Mouse (Mus musculus): ENCODE data around the gene Draxin. TPM values are rescaled to one million over a fixed set of nuclear protein-coding genes. Genes with fewer than 3 reads are reported as not detected.

The Draxin gene
- total and polyA plus RNA-seq, 3 experiments: 0.04 TPM; not detected in 2

DNA sequence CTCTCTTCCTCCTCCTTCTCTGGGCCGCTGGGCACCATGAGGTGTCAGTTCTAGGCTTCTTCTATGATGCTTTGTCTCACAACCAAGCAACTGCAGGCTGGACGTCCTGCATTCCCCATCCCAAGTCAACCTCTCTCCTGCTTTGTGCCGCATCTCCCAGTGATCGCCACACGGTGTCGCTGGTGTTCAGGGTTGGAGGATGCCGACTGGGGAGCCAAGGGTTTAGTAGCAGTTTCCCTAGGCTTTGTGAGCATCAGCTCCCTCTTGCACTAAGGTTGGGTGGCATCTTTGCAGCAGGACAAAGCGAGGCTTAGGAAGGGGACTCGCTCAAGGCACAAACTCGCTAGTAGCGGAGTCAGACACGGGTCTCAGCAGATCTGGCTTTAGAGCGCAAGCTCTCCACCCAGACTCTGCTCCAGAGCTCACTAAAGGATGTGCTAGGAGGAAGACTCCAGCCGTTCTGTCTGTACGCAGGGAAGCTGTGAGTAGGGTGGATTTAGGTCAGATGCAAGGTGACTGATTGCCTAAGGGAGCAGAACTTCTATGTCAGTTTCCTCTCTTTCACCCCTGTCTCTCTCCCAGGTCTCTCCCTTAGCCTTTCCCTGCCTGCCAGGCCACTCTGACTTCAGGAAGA is 15.6 kb downstream of the Draxin start:
- Histone ChIP-seq H3K9ac (ENCODE audit: insufficient read depth, low read depth) (no peak overlapping the region; the same call in 1 of the 2 replicates), H3K4me2 (ENCODE audit: insufficient read depth, low read depth, poor library complexity, severe bottlenecking) (peak overlapping the region; percentile 18)
- in situ Hi-C loops (cut with MboI; ENCODE audit: low pct_ligation_motif_present, low pct_unique_long_range_greater_than_20kb, low sequenced_read_pairs): loop anchor here (5.0 kb wide), 1 partner anchor 37 kb away; the partner anchor contains the start of gene Fbxo6

DNA sequence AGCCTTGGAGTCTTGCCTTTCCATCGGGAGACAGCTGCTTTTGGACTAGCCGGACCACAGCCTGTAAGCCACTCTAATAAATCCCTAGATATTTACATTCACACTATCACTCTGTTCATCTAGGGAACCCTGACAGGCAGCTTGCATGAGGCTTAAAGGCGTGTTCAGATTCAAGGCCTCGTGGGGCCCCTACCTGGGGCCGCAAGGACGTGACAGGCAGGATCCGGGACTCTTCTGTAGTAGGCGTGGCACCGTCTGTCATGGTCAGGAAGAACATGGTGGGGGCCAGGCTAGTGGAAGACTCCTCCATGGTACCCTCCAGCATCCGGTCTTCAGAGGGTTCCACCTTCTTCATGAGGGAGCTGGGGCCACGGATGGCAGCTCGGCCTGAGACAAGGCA is 18.0 kb downstream of the Draxin start:
- no peak for DNase-seq (ENCODE audit: extremely low read depth)
- H3K9me3 ChIP-seq (replicated peaks; ENCODE audit: low read length): peaks cover 8% of the 10 kb centered on the region
- peaks cover 71% of the 10 kb centered on the region for H3K27me3 ChIP-seq (replicated peaks)
- peaks cover 3 to 9% of the 10 kb centered on the region in 2 experiments; a peak in 2 of 4 replicates for H3K4me1 ChIP-seq (ENCODE audit: control insufficient read depth in 1 of 2, insufficient read depth in 2 of 2)
- H3K4me3 ChIP-seq (replicated peaks in 1 of 3; ENCODE audit: low read depth in 2 of 3, low read length in 2 of 3, poor library complexity in 1 of 3): no peak overlapping the region
- in situ Hi-C loops (cut with MboI; ENCODE audit: low pct_ligation_motif_present, low pct_unique_long_range_greater_than_20kb, low sequenced_read_pairs): no loop called here
- dilution Hi-C loops (cut with MboI; ENCODE audit: extremely low pct_ligation_motif_present, extremely low pct_unique_long_range_greater_than_20kb, low sequenced_read_pairs): no loop called here
- no peaks in the 10 kb centered on the region for H3K79me2 ChIP-seq (replicated peaks; ENCODE audit: control insufficient read depth, extremely low read depth, insufficient read depth, poor library complexity, severe bottlenecking)
- H3K4me2 ChIP-seq (ENCODE audit: insufficient read depth, low read depth, poor library complexity, severe bottlenecking): no peak overlapping the region
- H3K27ac ChIP-seq (ENCODE audit: insufficient read depth, low read depth): no peak overlapping the region
- H3K9ac ChIP-seq (ENCODE audit: insufficient read depth, low read depth): no peak overlapping the region
- TF ChIP-seq MXI1 (IDR thresholded peaks at IDR 0.05; ENCODE audit: low read depth, low read length) (no peak), JUN (IDR thresholded peaks at IDR 0.05; ENCODE audit: insufficient read depth, low read depth, low read length) (no peak), ZKSCAN1 (IDR thresholded peaks at IDR 0.05; ENCODE audit: borderline replicate concordance, low read depth, low read length) (no peak), ZMIZ1 (IDR thresholded peaks at IDR 0.05; ENCODE audit: low read depth, low read length) (no peak), TCF12 (IDR thresholded peaks at IDR 0.05; ENCODE audit: low read depth, low read length) (no peak)
- no peaks in the 10 kb centered on the region for H3K36me3 ChIP-seq (replicated peaks in 1 of 2; ENCODE audit: control insufficient read depth in 1 of 2, insufficient read depth in 1 of 2, low read length in 1 of 2)

More for the DNA sequence above, 15.6 kb downstream of the Draxin start:
- Histone ChIP-seq H3K79me2 (replicated peaks; ENCODE audit: control insufficient read depth, extremely low read depth, insufficient read depth, poor library complexity, severe bottlenecking) (no peaks in the 10 kb centered on the region), H3K4me3 (replicated peaks in 1 of 3; ENCODE audit: low read depth in 2 of 3, low read length in 2 of 3, poor library complexity in 1 of 3) (no peak overlapping the region), H3K36me3 (replicated peaks in 1 of 2; ENCODE audit: control insufficient read depth in 1 of 2, insufficient read depth in 1 of 2, low read length in 1 of 2) (no peaks in the 10 kb centered on the region), H3K27ac (ENCODE audit: insufficient read depth, low read depth) (no peak overlapping the region), H3K4me1 (ENCODE audit: control insufficient read depth in 1 of 2, insufficient read depth in 2 of 2) (peaks cover 3 to 9% of the 10 kb centered on the region in 2 experiments; a peak in 2 of 4 replicates), H3K27me3 (replicated peaks) (peaks cover 60% of the 10 kb centered on the region), H3K9me3 (replicated peaks; ENCODE audit: low read length) (peaks cover 8% of the 10 kb centered on the region)
- no peak for TF ChIP-seq ETS1 (conservative IDR thresholded peaks at IDR 0.05; ENCODE audit: low read depth, low read length)
- TF ChIP-seq RCOR1 (conservative IDR thresholded peaks at IDR 0.05; ENCODE audit: low read depth, low read length): no peak
- TF ChIP-seq MAX (IDR thresholded peaks at IDR 0.05; ENCODE audit: low read length): no peak
- no peak for TF ChIP-seq USF2 (conservative IDR thresholded peaks at IDR 0.05; ENCODE audit: low read depth, low read length)
- peak; percentile 94 for TF ChIP-seq RAD21 (IDR thresholded peaks at IDR 0.05; ENCODE audit: low read depth, low read length)
- TF ChIP-seq MEF2A (IDR thresholded peaks at IDR 0.05; ENCODE audit: borderline replicate concordance, low read depth, low read length): no peak
- 0 out of 2 replicates have a peak, but pooled peaks have one; percentile 19 for TF ChIP-seq ELF1 (IDR thresholded peaks at IDR 0.05; ENCODE audit: low read depth, low read length)
- no peak for TF ChIP-seq CHD2 (IDR thresholded peaks at IDR 0.05; ENCODE audit: low read length)
- TF ChIP-seq ZNF384 (IDR thresholded peaks at IDR 0.05; ENCODE audit: low read depth, low read length): no peak
- TF ChIP-seq ZC3H11A (IDR thresholded peaks at IDR 0.05; ENCODE audit: low read depth, low read length): peak; percentile 69
- TF ChIP-seq JUND (conservative IDR thresholded peaks at IDR 0.05; ENCODE audit: low read depth, low read length): no peak
- 0 out of 2 replicates have a peak, but pooled peaks have one; percentile 39 for TF ChIP-seq MAZ (IDR thresholded peaks at IDR 0.05; ENCODE audit: low read depth, low read length)
- TF ChIP-seq GABPA (IDR thresholded peaks at IDR 0.05; ENCODE audit: insufficient replicate concordance, low read depth, low read length): no peak
- TF ChIP-seq KAT2A (IDR thresholded peaks at IDR 0.05; ENCODE audit: insufficient replicate concordance, low read length): no peak
- TF ChIP-seq MYC (IDR thresholded peaks at IDR 0.05; ENCODE audit: low read depth, low read length): no peak
- TF ChIP-seq HCFC1 (IDR thresholded peaks at IDR 0.05; ENCODE audit: low read depth, low read length): no peak
- TF ChIP-seq POLR2AphosphoS2 (IDR thresholded peaks at IDR 0.05; ENCODE audit: low read depth, low read length): no peak
- no peak for TF ChIP-seq TCF12 (IDR thresholded peaks at IDR 0.05; ENCODE audit: low read depth, low read length)
- peak; percentile 95 for TF ChIP-seq SMC3 (IDR thresholded peaks at IDR 0.05; ENCODE audit: low read depth, low read length)
- TF ChIP-seq EP300 (IDR thresholded peaks at IDR 0.05; ENCODE audit: low read length): no peak
- no peak; the same call in 1 of the 2 replicates for TF ChIP-seq NELFE (IDR thresholded peaks at IDR 0.05; ENCODE audit: low read depth, low read length)
- no peak for TF ChIP-seq MAFK (IDR thresholded peaks at IDR 0.05; ENCODE audit: insufficient replicate concordance, low read length)
- no peak for TF ChIP-seq E2F4 (IDR thresholded peaks at IDR 0.05; ENCODE audit: insufficient replicate concordance, low read depth, low read length)
- no peak for TF ChIP-seq JUN (IDR thresholded peaks at IDR 0.05; ENCODE audit: insufficient read depth, low read depth, low read length)
- peak; percentile 78 to 98 for TF ChIP-seq CTCF (conservative IDR thresholded peaks at IDR 0.05 in 1 of 2, IDR thresholded peaks at IDR 0.05 in 1 of 2; ENCODE audit: low read depth in 2 of 2, low read length in 2 of 2)
- no peak for TF ChIP-seq USF1 (IDR thresholded peaks at IDR 0.05; ENCODE audit: low read depth, low read length)
- no peak for TF ChIP-seq BHLHE40 (IDR thresholded peaks at IDR 0.05; ENCODE audit: low read depth, low read length)
- no peak for TF ChIP-seq CHD1 (IDR thresholded peaks at IDR 0.05; ENCODE audit: low read depth, low read length)
- no peak for TF ChIP-seq TBP (conservative IDR thresholded peaks at IDR 0.05; ENCODE audit: low read depth, low read length)
- TF ChIP-seq MXI1 (IDR thresholded peaks at IDR 0.05; ENCODE audit: low read depth, low read length): no peak
- TF ChIP-seq UBTF (IDR thresholded peaks at IDR 0.05; ENCODE audit: low read depth, low read length): no peak
- TF ChIP-seq ZKSCAN1 (IDR thresholded peaks at IDR 0.05; ENCODE audit: borderline replicate concordance, low read depth, low read length): no peak
- 0 out of 2 replicates have a peak, but pooled peaks have one; percentile 22 for TF ChIP-seq NRF1 (IDR thresholded peaks at IDR 0.05; ENCODE audit: low read depth, low read length)
- no peak for TF ChIP-seq ZMIZ1 (IDR thresholded peaks at IDR 0.05; ENCODE audit: low read depth, low read length)
- TF ChIP-seq IRF4 (IDR thresholded peaks at IDR 0.05; ENCODE audit: low read depth, low read length): peak; percentile 57
- TF ChIP-seq SIN3A (IDR thresholded peaks at IDR 0.05; ENCODE audit: low read length): no peak; the same call in 1 of the 2 replicates
- no peak for TF ChIP-seq PAX5 (IDR thresholded peaks at IDR 0.05; ENCODE audit: low read length)
- no peak for TF ChIP-seq POLR2A (IDR thresholded peaks at IDR 0.05; ENCODE audit: low read depth, low read length)
- peak; percentile 77 for DNase-seq (ENCODE audit: extremely low read depth)
- dilution Hi-C loops (cut with MboI; ENCODE audit: extremely low pct_ligation_motif_present, extremely low pct_unique_long_range_greater_than_20kb, low sequenced_read_pairs): no loop called here
